Mouse (Mus musculus) E14TG2a.4 (cell line): ENCODE results near the gene Olfr750.

Experiments used
- H3K27me3 ChIP-seq: 2 replicates; pipeline ENCODE4 v1.6.1; 2014; ENCODE audit warnings: low read length, control low read depth; ENCODE audit not compliant: insufficient read depth
- H3K36me3 ChIP-seq: 2 replicates; pipeline ENCODE4 v1.6.1; 2014; ENCODE audit warnings: low read length, control low read depth; ENCODE audit not compliant: insufficient read depth
- H3K4me1 ChIP-seq: replicated peaks from 2 replicates; pipeline ENCODE4 v1.6.1; 2014; ENCODE audit warnings: low read depth, low read length, control low read depth
- H3K4me3 ChIP-seq: replicated peaks from 2 replicates; pipeline ENCODE4 v1.5.1; 2014; ENCODE audit warnings: mild to moderate bottlenecking, low read length
- H3K9me3 ChIP-seq: 2 replicates; pipeline ENCODE4 v1.6.1; 2014; ENCODE audit warnings: low read length, control low read depth
- CTCF ChIP-seq: conservative IDR thresholded peaks from 2 replicates; pipeline ENCODE4 v1.5.1; 2014; ENCODE audit warnings: low read length
- NANOG ChIP-seq: IDR thresholded peaks from 2 replicates; pipeline ENCODE4 v1.6.1; 2014; ENCODE audit warnings: borderline replicate concordance, low read length, mixed read lengths
- POU5F1 ChIP-seq: IDR thresholded peaks from 2 replicates; pipeline ENCODE4 v1.6.1; 2014; ENCODE audit warnings: low read length, borderline replicate concordance

Olfr750 gene

DNA sequence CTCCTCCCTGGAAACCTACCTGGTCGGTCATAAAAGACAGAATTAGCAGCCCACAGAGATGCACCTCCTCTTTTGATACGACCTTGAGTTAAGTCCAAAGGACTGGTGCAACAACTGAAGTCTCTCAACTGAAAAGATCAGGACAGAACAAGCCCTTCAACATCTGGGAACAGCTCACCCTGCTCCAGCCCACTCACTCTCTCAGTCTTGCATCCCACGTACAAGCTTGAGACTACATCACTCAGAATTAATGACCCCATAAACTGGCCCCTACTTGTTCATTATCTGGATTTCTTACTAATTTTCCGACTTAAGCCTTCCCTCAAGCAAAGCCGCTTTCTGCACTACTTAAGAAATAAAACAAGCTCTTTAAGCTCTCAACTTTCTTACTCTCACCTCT lies 21.1 kb downstream of the Olfr750 start:
- TF ChIP-seq CTCF (no peak), NANOG (no peak), POU5F1 (no peak)
- Histone ChIP-seq H3K27me3 (no peaks in the 10 kb centered on the region), H3K36me3 (no peaks in the 10 kb centered on the region), H3K9me3 (no peaks in the 10 kb centered on the region), H3K4me3 (no peak overlapping the region), H3K4me1 (peaks cover 34% of the 10 kb centered on the region)

DNA sequence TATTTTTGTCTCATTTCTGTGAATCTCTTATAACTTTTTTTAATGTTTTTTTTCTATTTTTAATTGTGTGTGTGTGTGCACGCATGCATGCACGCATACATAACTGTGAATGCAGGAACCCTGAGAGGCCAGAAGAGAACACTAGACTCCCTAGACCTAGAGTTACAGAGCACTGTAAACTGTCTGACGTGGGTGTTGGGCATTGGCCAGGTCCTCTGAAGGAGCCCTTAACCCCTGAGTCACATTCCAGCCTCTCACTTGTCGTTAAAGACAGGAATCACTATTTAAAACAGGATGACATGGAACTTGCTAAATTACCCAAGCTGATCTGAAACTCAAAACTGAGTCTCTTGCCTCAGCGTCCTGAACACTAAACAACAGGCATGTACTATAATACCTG lies 22.3 kb downstream of the Olfr750 start:
- TF ChIP-seq POU5F1 (no peak), NANOG (no peak), CTCF (no peak)
- no peaks in the 10 kb centered on the region for H3K27me3 ChIP-seq
- H3K4me1 ChIP-seq: peaks cover 21% of the 10 kb centered on the region
- H3K4me3 ChIP-seq: no peak overlapping the region
- no peaks in the 10 kb centered on the region for H3K36me3 ChIP-seq
- H3K9me3 ChIP-seq: no peaks in the 10 kb centered on the region

DNA sequence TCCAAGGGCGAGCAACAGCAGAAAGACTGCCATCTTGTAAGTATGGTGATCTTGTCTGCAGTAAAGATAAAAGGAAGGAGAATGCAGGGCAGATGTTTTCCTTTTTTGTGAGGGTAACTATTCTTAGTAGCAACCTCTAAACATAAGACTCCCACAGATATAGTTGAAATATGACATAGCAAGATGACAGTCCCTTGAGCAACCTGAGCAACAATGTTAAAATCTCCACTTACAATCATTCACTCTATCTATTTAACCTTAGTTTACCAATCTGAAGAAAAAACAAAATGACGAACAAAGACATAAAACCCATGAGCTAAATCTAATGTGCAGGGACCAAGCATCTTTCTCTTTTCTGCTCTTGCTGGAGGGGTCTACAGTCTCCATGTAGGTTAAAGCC lies 24.2 kb downstream of the Olfr750 start, which contains the start of gene Rnase11:
Rnase11 (minus strand) TSS at position 101 of the 400 bp plus-strand sequence.
- TF ChIP-seq NANOG: no peak
- no peak for TF ChIP-seq POU5F1
- TF ChIP-seq CTCF: no peak
- Histone ChIP-seq H3K27me3 (no peaks in the 10 kb centered on the region), H3K9me3 (no peaks in the 10 kb centered on the region), H3K4me3 (no peak within 1 kb of the TSS), H3K36me3 (no peaks in the 10 kb centered on the region), H3K4me1 (peaks cover 17% of the 10 kb centered on the region)

DNA sequence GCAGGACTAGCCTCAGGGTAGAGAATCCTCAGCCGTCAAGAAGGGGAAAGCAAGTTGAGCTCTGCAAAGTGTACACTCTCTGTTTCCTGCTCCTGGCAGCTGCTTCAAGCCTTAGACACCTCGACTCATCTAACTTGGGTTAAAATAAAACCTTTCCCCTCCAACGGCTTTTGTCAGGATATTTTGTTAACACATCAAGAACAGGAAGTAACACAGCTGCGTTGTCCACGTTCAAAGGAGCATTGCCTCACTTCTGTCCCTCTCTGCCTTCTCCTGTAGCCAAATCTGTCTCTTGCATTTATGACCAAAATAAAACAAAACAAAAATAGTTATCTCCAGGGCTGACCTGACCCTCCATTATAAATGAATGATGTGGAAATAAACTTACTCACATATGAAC lies 26.4 kb downstream of the Olfr750 start:
- no peaks in the 10 kb centered on the region for H3K9me3 ChIP-seq
- H3K4me3 ChIP-seq: no peak overlapping the region
- H3K36me3 ChIP-seq: no peaks in the 10 kb centered on the region
- no peaks in the 10 kb centered on the region for H3K4me1 ChIP-seq
- TF ChIP-seq POU5F1 (no peak), NANOG (no peak), CTCF (no peak)
- H3K27me3 ChIP-seq: no peaks in the 10 kb centered on the region

DNA sequence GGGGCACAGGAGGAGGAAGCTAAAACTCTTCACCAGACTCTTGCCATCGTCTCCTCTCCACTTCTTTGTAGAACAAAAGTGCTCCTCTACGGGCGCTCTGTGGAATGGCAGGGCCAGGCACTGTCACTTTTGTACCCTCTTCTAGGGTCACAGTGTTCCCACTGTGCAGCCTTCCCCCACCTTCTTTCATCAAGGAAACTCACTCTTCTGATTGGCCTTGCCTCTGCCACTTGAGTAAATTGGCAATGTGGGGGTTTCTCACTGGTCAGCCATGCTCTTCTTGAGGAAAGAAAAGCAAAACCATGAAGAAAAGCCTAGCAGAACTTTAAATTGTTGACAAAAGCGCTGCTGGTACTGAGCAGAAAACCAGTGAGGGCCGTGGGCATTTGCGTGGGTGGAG lies 32.5 kb downstream of the Olfr750 start, which contains the start of gene Rnase9:
Rnase9 (minus strand) TSS at position 101 of the 400 bp plus-strand sequence.
- Histone ChIP-seq H3K36me3 (no peaks in the 10 kb centered on the region), H3K4me1 (peaks cover 23% of the 10 kb centered on the region), H3K27me3 (no peaks in the 10 kb centered on the region), H3K4me3 (no peak within 1 kb of the TSS), H3K9me3 (no peaks in the 10 kb centered on the region)
- TF ChIP-seq POU5F1 (no peak), CTCF (no peak), NANOG (no peak)

DNA sequence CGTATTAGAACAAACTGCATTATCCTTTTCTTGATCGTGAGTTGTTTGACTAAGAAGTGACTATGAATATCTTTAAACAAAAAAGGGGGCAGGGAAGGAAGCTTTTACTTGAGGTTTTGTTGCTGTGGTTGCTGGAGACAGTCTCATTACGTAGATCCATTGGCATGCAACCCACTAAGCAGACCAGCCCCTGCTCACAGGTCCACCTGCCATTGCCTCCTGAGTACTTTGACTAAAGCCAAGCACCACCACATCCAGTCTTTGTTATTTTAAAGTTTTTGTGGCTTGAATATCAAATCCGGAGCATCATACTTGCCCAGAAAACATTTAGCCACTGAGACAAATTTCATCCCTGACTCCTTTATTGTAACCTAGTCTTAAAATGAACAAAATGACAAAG lies 38.0 kb downstream of the Olfr750 start:
- Histone ChIP-seq H3K36me3 (no peaks in the 10 kb centered on the region), H3K4me1 (peaks cover 16% of the 10 kb centered on the region), H3K27me3 (no peaks in the 10 kb centered on the region), H3K9me3 (no peaks in the 10 kb centered on the region), H3K4me3 (no peak overlapping the region)
- no peak for TF ChIP-seq POU5F1
- no peak for TF ChIP-seq CTCF
- TF ChIP-seq NANOG: no peak

DNA sequence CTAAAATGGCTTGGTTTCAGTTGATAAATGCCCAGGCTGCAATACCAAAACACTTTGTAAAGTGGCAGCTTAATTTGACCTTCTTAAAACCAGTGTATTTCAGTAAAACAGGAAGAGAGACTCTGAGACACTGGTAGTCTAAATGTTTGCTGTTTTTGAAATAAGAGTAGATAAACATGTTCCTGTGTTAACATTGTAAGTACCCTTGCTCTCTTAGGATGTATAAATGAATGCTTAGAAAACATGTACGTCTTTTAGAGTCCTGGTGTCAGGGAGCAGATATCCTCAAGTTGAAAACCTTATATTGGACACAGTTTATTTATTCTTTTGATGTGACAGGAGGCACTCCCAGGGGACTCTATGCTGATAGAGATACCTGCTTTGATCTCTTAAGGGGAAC lies 39.0 kb downstream of the Olfr750 start:
- H3K4me3 ChIP-seq: no peak overlapping the region
- H3K4me1 ChIP-seq: peaks cover 16% of the 10 kb centered on the region
- H3K36me3 ChIP-seq: no peaks in the 10 kb centered on the region
- H3K9me3 ChIP-seq: no peaks in the 10 kb centered on the region
- TF ChIP-seq NANOG (no peak), POU5F1 (no peak), CTCF (no peak)
- H3K27me3 ChIP-seq: no peaks in the 10 kb centered on the region

DNA sequence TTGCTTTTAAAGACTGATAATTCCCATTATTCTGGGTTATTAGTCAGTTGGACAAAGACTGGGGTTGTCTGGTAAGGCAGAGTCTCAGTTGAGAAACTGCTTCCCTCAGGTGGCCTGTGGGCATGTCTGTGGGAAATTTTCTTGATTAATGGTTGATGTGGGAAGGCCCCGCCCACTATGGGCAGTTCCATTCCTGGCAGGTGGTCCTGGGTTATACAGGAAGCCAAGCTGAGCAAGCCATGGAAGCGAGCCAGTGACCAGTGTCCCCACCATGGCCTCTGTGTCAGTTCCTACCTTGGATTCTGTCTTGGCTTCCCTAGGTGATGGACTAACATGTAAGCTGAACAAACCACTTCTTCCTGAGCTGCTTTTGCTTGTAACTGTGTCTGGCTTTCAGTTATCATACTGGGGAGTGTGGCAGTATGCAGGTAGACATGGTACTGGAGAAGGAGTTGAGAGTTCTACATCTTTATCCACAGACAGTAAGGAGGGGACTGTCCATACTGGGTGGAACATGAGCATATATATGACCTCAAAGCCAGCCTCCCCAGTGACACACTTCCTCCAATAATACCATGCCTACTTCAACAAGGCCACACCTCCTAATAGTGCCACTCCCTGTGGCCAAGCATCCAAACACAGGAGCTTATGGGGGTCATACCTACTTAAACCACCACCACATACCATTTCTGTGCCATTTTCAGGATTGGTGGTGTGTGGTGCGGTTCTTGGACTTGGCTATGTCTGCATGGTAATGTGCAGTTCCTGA lies 46.7 kb downstream of the Olfr750 start:
- H3K4me1 ChIP-seq: peaks cover 5% of the 10 kb centered on the region; the same call in 1 of the 2 replicates
- H3K27me3 ChIP-seq: no peaks in the 10 kb centered on the region
- H3K36me3 ChIP-seq: no peaks in the 10 kb centered on the region
- H3K4me3 ChIP-seq: no peak overlapping the region
- TF ChIP-seq POU5F1 (no peak), CTCF (no peak), NANOG (no peak)
- no peaks in the 10 kb centered on the region for H3K9me3 ChIP-seq
